Mouse (Mus musculus): ENCODE data around the gene Tdp1. TPM values are rescaled to one million over a fixed set of nuclear protein-coding genes. Genes with fewer than 3 reads are reported as not detected.

Tdp1 gene
- polyA plus RNA-seq, 3 experiments from 2014 or later: 18.1 to 25.6 (median 23.3) TPM

DNA sequence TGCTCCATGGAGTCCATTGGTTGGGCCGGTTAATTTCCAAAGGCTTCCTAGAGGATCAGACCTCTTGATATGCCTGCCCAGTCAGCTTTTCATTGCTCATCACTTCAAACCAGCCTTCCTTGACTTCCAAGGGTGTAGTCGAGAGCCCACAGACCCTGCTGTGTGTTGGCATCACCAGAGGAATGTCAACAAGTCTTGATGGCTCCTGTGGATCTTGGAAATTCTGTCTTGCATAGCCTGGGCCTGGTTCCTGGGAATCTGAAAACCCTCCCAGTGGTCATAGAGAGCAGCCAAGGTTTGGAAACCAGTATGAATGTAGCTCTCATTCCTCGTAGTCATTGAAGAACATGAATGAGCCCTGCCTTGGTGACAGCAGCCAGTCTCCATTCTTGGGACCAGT is 116.9 kb downstream of the Tdp1 start:
- ATAC-seq: no peak

DNA sequence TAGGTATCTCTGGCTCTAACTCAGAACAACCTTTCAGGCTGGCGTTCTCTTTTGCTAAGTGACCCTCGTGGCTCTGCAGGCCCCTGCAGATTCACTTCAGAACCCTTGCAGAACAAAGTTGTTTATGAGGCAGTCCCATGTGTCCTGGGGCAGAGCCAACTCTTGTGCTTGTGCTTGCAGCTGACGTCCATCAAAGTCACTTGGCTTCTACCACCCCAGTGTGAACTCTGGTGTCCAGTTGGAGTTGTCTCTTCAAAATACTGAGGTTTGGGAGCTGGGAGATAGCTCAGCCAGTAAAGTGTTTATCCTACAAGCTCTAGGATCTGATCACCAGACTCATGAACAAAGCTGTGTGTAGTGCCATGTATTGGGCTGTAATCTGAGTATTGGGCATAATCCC is 117.6 kb downstream of the Tdp1 start:
- no peak for ATAC-seq

DNA sequence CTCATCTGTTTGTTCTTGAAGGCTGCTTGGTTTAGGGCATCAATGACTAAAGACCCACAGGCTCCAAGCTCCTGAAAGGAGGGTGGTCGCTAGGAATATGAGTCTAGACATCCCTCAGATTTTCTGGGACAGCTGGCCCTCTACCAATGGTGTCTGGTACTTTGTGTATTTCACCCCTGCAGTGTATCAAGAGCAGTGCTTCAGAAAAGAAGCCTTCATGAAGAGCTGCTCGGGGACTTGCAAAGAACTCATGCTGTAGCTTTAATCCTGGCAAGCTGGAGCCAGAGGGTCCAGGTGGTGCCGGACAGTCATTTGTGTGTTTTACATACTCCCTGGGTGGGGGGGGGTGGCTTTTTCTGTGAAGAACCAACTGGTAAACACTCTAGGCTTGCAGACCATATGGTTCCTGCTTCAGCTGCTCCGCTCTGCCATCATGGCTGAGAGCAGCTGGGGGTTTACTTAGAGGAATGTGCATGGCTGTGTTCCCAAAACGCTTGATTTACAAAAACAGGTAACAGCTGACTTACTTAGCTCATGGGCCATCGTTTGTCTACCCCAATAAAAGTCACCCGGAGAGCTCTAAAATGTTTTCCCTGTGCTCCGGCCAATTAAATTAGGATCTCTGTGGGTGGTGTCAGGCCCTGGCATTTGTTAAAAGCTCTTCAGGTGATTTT is 118.7 kb downstream of the Tdp1 start:
- no peak for ATAC-seq

Other genes with a start within 250 kb of the Tdp1 start
- gene Efcab11, start 78 bp upstream of the Tdp1 start, polyA plus RNA-seq (2017; shearing (Covaris generic)): 1 to 10 TPM in 2 of 3 experiments, under 1 TPM in 1; 0.91 to 3.5 (median 1.4) TPM
- not detected for gene Kcnk13, start 80.0 kb downstream of the Tdp1 start, polyA plus RNA-seq (2017; shearing (Covaris generic))
- 100 to 1,000 TPM; 213 to 288 (median 228) TPM for gene Psmc1, start 225.6 kb downstream of the Tdp1 start, polyA plus RNA-seq (2017; shearing (Covaris generic))